Mouse (Mus musculus) frontal cortex, adult 2 months (tissue): Measurements from ENCODE around the gene Unc13d. TPM values are rescaled to one million over a fixed set of nuclear protein-coding genes. Genes with fewer than 3 reads are reported as not detected.

Experiments
- DNase-seq, 2 experiments: peaks; one replicate each; pipeline ENCODE4 v3.0.0; 2022; ENCODE audit warnings: low spot score in 1 of 2; ENCODE audit errors: extremely low spot score in 1 of 2
- polyA plus RNA-seq: library from polyadenylated mRNA; depleted of rRNA; stranded (reverse); fragments of >200 nt; gene quantifications from 2 replicates; pipeline ENCODE4 v1.2.3, GENCODE M21; 2012

The Unc13d gene
- polyA plus RNA-seq, 1 experiment, result 0.84 TPM

DNA sequence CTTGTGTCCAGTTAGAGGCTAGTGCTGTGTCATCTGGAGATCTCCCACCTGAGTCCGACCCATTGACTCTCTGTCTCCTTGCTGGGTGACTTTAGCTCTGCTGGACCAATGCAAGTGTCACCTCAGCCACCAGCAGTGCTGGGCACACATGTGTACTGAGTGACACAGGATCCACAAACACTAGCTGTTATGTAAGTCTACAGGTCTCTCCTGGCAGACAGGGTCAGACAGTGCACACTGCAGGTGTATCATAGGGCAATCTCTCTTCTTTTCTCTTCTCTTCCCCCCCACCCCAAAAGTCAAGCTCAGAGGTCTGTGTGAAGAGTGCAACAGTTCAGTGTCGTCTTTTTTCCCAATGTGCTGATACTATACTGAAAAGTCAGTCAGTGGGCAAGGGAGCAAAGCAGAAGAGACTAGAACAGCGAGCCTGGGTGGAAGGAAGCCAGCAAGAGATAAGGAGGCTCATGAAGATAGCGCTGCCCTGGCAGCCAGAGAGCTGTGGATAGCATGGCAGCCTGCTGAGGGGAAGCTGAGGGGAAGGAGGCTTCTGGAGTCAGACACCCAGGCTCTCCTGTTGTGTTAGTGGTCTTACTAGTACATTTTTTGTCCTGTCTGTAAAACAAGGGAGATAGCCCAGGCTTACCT lies 20.4 kb downstream of the Unc13d start:
- DNase-seq, result no peak

DNA sequence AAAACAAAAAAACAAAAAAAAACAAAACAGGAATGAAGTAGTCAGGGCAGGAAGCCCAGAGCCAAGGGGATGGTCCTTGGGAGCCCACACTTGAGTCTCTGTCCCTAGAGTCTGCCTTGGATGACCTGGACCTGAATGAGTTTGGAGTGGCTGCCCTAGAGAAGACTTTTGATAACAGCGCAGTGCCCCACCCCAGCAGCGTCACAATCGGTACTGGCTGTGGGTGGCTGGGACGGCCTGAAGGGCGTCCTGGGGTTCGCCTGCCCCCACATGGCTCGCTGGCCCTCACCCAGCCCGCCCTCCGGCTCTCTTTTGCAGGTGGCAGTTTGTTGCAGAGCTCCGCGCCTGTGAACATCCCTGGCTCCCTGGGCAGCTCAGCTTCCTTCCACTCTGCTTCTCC lies 21.9 kb downstream of the Unc13d start:
- DNase-seq, result no peak

DNA sequence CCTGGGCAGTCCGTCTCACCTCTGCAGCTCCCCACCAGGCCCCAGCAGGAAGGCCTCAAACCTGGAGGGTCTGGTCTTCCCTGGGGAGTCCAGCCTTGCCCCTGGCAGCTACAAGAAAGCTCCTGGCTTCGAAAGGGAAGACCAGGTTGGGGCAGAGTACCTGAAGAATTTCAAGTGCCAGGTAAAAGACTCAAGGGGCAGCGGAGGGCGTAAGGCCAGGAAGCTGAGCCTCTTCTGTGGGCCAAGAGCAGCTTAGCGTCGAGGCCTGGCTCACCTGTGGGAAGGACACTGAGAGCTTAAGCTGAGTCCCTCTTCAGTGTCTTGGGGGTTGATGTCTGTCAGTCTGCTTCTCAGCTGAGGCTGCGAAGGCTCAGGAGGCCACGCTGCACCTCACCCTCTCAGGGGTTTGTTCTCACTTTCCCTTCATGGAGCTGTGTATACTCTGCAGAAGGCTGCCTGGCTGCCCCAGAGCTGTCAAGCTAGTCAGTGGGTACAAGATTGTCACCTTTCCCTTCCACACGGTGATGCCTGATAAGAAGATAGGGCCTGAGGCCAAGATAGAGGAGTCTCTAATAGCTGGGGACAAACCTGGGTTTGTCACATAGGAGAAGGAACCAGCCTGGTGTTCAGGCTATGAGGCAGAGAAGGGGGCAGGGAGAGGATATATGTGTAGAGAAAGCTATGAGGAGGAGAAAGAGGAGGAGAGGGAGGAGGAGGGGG lies 24.1 kb downstream of the Unc13d start:
- DNase-seq, result no peak

DNA sequence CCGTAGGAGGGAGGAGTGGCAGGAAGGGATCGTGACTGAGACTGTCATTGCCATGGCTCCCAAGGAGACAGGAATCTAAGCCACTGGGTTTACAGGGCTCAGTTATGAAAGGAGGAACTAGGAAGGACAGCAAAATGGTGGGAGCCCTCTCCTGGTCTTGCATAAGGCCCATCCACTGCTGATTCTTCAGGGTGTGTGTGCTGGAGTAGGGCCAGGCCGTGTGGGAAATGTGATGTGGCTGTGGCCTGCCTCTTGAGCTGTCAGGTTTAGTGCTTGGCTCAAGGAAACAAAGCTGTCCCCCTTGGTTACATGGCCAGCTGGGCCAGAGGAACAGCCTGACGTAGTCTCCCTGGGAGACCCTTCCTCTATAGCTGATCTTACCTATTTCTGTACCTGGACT lies 27.6 kb downstream of the Unc13d start:
- DNase-seq, result no peak

DNA sequence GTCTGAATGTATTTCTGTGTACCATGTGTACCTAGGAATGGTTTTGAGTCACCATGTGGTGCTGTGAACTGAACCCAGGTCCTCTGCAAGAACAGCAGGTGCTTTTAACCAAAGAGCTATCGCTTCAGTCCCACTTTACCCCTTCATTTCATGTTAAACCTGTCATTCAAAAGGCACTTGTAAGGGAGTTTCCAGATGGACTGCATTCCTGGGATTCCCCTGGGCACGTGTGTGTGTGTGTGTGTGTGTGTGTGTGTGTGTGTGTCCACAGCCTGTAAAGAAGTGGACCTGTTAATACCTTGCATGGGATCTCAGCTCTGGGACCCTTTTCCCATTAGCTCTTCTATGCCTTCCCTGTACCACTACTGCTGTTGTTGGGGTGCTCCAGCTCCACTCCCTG lies 28.2 kb downstream of the Unc13d start:
- DNase-seq, result no peak

DNA sequence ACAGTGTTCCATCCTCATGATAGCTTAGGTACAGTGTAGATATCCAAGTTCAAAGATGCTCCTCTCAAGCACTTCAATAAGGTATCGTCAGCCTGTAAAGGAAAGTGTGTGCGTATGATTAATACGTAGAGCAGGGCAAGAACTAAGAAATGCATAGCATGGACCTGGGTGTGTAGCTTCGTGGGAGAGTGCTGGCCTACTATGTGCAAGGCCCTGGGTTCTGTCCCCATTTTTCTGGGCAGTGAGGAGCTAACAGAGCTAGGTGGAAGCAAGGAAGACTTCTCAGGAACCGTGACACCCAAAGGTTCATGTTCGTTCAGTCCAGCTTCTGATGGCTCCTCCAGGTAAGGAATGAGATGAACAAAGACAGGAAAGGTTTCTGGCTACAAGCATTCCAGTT lies 32.6 kb downstream of the Unc13d start:
- no peak for DNase-seq

DNA sequence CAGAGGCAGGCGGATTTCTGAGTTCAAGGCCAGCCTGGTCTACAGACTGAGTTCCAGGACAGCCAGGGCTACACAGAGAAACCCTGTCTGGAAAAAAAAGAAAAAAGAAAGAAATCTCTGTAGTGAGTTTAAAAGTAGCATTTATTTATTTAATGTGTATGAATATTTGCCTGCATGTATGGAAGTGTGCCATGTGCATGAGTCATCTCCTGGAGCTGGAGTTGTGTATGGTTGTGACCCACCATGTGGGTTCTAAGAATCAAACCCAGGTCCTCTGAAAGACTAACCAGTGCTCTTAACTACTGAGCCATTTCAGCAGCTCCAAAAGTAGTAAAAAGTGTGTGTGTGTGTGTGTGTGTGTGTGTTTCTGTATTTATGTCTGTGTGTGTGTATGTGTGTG lies 34.5 kb downstream of the Unc13d start:
- no peak for DNase-seq

DNA sequence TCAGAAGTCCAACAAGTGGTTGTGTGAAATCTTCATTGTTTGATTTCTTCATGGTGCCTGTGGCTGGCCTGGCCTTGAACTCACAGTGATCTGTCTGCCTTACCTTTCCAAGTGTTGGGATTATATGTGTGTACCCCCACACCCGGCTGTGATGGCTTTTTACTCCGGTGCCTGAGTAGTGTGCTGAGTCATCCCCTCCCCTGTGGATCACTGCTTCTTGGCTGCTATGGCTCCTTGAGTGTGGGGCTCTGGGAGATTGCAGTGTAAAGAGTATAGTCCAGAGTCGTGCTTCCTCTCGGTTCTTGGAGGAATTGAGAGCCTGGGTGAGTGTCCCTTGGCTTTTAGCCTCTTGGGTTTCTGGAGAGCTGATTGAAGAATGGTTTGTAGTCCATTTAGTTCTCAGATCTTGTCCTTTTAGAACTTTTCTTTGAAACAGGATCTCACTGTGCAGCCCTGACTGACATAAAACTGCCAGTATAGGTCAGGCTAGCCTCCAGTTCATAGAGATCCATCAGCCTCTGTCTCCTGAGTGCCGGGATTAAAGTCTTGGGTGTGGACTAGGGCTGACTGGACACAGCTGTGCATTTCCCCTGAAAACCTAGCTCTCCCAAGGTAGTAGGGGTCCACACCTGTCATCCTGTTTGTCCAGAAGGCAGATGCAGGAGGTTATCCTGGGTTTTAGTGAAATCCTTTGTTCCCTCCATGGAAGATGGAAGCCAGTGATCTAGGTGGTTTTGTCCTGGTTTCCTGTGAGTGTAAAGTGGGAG lies 35.2 kb downstream of the Unc13d start:
- DNase-seq, result no peak

DNA sequence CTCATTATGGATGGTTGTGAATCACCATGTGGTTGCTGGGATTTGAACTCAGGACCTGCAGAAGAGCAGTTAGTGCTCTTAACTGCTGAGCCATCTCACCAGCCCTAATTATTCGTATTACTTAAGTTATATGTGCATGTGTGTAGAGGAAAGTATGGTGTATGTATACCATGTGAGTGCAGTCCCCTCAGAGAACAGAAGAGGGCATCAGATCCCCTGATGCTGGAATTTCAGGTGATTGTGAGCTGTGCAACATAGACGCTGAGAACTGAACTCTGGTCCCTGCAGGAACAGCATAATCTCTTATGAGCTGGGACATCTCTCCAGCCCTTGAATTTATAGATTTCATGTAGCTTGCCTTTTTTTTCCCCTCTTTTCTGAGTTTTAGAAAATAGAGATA lies 35.9 kb downstream of the Unc13d start:
- no peak for DNase-seq

DNA sequence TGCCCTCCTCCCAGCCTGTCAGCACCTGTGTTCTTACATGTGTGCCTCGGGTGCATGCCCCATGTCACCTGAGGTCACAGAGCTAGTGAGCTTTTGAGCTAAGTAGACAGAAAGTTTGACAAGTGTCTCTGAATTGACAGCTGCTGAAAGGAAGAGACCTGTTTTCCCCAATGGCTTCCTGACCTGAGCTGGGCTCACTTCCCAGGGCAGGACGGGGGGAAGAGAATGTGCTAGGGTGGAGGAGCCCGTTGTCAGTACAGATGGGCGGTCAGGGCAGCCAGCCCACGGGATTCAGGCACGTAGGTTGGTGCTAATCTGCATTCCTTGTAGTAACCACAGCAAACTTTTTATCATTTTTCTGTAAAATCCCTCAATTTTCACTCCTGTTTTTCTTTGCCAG lies 37.2 kb downstream of the Unc13d start:
- DNase-seq, result no peak

DNA sequence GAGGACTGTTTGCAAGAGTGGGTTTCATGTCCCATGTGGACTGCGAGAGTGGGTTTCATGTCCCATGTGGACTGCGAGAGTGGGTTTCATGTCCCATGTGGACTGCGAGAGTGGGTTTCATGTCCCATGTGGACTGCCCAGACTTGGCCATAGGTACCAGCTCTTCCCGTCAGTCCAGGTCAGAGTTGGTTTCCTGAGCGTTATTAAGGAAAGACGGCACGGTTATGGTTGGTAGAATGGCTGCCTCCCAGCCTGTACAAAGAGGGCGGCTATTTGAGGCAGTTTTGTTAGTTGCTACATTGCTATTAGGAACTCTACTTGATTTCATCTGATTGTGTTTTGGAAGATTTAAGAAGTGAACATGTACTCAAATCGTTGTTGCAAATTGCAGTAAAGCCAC lies 39.9 kb downstream of the Unc13d start:
- DNase-seq, result no peak

DNA sequence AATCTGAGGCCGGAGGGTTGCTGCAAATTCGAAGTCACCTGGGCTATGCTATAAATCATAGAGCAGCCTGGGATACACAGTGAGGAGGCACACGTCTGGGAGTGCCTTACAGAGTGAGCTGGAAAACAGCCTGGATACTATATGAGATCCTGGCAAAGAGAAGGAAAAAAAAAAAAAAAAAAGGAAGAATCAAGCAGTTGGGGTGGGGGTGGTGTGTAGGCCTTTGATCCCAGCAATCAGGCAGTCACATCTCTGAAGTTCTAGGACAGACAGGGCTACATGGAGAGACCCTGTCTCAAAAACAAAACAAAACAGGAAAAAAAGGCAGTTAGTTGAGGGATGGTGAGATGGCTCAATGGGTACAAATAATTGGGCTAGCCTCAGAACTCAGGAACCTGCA lies 41.1 kb downstream of the Unc13d start:
- DNase-seq, result no peak

DNA sequence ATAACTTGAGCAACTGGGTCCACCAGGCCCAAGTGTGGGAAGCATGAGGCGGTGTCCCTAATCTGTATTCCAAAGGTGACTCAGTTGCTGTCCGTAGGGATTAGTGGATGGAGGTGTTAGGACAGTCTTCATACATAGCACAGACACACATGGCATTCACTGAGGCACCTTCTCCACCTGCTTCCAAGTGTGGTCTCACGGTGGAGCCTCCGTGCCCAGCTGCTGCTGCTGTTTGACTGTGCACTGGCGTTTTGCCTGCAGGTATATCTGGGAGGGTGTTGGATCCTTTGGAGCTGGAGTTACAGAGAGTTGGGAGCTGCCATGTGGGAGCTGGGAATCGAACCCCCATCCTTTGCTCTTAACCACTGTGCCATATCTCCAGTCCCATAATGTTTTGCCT lies 43.2 kb downstream of the Unc13d start:
- DNase-seq, result no peak

DNA sequence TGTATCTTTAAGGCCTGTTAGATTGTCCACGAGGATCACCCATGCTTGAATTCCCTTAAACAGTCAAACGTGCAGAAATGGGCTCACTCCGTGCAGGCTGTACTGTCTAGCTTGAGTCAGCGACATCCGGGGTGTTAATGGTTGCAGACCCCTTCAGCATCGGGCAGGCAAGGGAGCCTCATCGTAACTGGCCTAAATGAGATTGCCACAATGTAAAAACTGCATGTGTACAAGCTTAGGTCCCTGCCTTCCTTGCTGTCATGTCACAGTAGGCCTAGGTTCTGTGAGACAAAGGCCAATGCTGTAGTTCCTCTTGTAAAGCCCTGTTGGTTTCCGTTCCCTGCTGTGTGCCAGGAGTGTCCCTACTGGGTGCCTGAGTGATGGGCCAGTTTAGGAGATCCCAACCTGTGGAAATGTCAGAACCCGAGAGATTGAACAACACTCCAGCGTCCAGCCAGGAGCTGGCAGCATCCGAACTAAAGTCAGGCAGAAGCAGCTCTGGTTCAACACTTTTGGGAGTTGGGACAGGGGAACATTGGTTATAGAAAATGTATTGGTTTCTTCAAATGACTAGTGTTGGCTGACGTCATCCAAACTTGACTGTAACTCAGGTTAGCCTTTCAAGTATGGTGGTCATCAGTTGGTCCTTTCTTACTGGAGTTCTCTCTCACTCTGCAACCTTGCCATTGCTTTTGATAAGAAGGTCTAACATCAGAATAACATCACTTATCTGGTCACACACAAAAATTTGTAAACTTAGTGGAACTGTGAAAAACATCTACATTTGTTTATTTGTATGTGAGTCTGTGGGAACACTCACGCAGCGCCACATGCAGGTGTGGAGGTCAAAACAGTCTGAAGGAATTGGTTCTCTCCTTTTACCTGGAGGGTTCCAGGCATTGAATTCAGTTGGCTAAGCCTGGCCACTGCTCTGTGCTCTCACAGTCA lies 46.6 kb downstream of the Unc13d start:
- no peak for DNase-seq

DNA sequence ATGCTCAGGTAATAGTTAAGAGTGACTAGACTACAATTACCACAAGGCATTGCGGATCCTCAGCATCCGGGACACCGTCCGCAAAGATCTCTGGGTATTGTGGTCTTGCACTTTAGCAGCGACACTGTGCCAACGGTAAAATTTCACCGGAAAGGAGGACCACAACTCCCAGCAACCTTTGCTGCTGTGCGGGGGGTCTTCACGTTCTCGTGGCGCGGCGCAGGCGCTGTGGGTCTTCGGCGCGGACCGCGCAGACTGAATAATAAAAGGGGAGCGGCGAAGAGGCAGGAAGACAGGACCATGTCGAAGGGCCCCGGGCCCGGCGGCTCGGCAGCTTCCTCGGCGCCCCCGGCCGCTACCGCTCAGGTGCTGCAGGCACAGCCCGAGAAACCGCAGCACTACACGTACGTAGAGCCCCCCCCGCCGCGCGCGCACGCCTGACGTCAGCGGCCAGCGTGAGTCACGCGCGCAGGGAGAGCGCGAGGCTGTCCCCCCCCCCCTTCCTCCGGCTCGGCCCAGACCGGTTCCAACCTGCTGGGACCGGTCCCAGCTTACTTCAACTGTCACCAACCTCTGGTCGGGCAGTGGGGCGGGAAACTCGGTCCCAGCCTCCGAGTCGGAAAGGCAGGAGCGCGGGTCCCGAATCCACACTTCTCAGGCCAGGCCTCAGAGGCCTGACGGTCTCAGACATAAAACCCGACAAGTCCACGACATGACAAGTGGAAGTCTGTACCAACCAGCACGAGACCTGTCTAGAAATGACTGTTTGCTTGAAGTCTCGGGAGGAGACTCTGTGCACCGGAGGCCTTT lies 47.5 kb downstream of the Unc13d start, which contains the start of gene Unk:
Unk (plus strand) TSS at position 235 of the 810 bp plus-strand sequence.
- peak; percentile 98 to 99 for DNase-seq

DNA sequence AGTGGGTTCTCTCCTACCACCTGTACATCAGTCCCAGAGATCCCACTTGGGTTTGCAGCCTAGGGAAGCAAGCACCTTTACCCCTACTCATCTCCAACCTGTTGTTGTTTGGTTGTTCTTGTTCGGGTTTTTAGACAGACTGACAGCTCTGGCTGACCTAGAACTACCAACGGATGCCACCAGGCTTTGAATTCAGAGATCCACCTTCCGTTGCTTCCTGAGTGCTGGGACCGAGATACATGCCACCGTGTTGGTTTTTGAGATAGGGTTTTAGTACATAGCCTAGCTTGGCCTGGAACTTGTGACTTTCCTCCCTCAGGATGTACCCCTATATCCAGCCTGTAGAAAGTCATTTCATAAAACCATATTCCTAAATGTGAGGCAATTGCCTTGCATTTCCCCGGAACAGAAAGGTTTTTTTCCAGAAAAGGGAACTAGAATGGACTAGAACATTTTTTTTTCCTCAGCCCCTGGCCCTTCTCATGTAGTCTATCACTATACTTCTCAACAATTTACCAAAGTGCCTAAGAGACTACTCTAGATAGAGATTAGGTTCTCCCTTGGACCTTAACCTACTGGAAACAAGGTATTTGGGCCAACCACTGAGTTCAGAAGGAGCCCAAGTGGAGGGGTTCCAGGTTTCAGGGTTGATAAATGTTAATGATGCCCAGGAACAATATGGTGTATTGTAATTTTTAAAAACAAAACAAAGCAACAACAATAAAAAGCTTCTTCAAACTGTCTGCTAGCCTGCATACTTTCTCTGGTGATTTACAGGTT lies 48.5 kb downstream of the Unc13d start:
- DNase-seq, result no peak

DNA sequence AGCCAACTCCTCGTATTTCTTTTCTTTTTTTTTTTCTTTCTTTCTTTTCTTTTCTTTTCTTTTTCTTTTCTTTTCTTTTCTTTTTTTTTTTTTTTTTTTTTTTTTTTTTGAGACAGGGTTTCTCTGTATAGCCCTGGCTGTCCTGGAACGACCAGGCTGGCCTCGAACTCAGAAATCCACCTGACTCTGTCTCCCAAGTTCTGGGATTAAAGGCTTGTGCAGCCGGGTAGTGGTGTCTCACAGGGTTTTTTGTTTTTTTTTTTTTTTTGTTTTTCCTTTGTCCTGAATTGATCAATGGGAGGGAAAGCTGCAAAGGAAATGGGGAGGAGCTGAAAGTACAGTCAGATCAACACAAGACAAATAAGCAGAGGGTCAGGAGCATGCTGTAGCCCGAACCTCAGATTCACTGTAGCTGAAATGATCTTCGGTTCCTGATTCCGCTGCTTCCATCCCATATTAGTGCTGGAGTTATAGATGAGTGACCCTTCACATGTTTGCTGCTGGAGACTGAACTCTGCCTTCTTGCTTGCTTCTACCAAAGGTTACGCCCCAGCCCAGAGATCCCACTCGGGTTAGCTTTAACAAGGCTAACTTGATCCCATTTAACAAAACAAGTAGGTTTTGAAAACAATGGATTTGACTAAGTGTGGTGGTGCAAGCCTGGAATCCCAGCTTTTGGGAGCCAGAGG lies 49.4 kb downstream of the Unc13d start:
- no peak for DNase-seq

DNA sequence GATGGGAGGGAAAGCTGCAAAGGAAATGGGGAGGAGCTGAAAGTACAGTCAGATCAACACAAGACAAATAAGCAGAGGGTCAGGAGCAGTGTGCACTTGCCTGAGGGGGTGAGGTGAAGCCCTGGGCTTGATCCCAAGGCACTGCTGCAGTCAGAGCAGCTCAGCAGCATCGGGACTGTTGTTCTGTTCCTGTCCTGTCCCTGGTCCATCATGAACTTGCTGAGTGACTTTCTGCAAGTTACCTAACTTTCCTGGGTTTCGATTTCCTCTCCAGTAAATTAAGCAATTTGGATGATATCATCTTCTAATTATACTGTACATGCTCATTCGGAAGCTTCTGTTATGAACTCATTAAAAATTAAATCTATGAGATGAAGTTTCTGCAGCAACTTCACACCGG lies 50.0 kb downstream of the Unc13d start, which contains the start of gene H3f3b:
H3f3b (minus strand) TSS at position 207 of the 400 bp plus-strand sequence.
- no peak for DNase-seq
